Mouse (Mus musculus): ENCODE results near the gene AC124108.1.

DNA sequence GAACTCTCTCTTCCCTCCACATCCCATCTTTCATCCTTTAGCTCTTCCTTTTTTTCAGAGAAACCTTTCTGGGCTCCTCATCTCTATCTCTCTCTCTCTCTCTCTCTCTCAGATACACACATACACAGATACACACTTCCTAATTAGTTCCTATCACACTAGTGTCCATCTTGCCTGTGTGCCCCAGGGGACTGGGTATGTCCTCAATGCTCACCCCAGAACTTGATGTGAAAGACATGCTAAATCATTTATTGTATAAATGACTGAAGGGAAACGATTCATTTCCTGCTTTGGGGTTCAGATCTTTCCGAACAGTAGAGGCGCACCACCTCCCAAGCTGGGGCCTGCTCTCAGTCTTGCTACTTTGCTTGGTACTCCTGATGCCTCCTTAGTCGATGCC lies 2.0 kb upstream of the AC124108.1 start:
- TF ChIP-seq CTCF (IDR thresholded peaks at IDR 0.05; ENCODE audit: low read depth), result no peak
- no peak for TF ChIP-seq EP300 (IDR thresholded peaks at IDR 0.05; ENCODE audit: low read depth)
